12 mouse cellular contexts compared by ENCODE assay signal in genomic region chr7:139295653-139296052, GRCm38 (mm10). TPM values are rescaled to one million over a fixed set of nuclear protein-coding genes. Genes with fewer than 3 reads are reported as not detected.
DNase-seq lines count a peak whose midpoint lies in the region; ATAC-seq and TF ChIP-seq lines count a peak whose summit lies in the region.
"Had no signal": no experiment of that assay in that cellular context is flagged by ENCODE, and none has a peak within 500 bp of the region (broad histone marks: within the 10 kb centered on the region; RNA-seq: fewer than 3 reads in every experiment).

No protein-coding gene starts in this region.

- no peaks in the 10 kb centered on the region for H3K9me3 ChIP-seq in lung, postnatal 0 days (ENCODE audit: low read length)
- H3K9me3 ChIP-seq: forebrain, embryonic 12.5 days; neural tube, embryonic 12.5 days had no signal

- intact Hi-C loops in heart, postnatal 10 days (cut with DNase I), result loop anchor here (5.0 kb wide), 1 partner anchor 173 kb away; no protein-coding TSS in a partner anchor

- no peaks in the 10 kb centered on the region for H3K27me3 ChIP-seq in lung, postnatal 0 days (replicated peaks; ENCODE audit: insufficient read depth, low read length)
- no peaks in the 10 kb centered on the region for H3K27me3 ChIP-seq in splenic B cell, adult 2 months (ENCODE audit: control insufficient read depth, insufficient read depth, low read length, poor library complexity, severe bottlenecking)
- H3K27me3 ChIP-seq: neural tube, embryonic 12.5 days had no signal

- peak; percentile 23 for DNase-seq in lung, postnatal 0 days (ENCODE audit: low spot score)
- DNase-seq in lung, postnatal 25 days (ENCODE audit: low spot score), result no peak
- DNase-seq in NIH3T3 (ENCODE audit: low read depth), result peak; percentile 51
- DNase-seq in induced T-regulatory cell, adult 2 months (ENCODE audit: low read depth), result peak; percentile 51
- DNase-seq in splenic B cell, adult 2 months (ENCODE audit: low read depth, low spot score), result peak; percentile 19
- no peak for DNase-seq in heart, postnatal 10 days
- no peak for DNase-seq in cerebellum, adult 11 months
- DNase-seq: cerebellum, postnatal 25 days; kidney, adult 8-10 months; left cerebral cortex, postnatal 4 days had no signal

- H3K4me2 ChIP-seq in lung, postnatal 0 days (replicated peaks; ENCODE audit: low read depth, low read length), result no peak overlapping the region
- H3K4me2 ChIP-seq: forebrain, embryonic 12.5 days; neural tube, embryonic 12.5 days had no signal

- no peak for TF ChIP-seq EP300 in lung, postnatal 0 days (IDR thresholded peaks at IDR 0.05)

- H3K9ac ChIP-seq in lung, postnatal 0 days (replicated peaks; ENCODE audit: low read depth), result no peak overlapping the region
- H3K9ac ChIP-seq: forebrain, embryonic 12.5 days; neural tube, embryonic 12.5 days had no signal

- ATAC-seq in lung, postnatal 0 days, result peak; percentile 12; the same call in 1 of the 2 replicates

- TF ChIP-seq CTCF in lung, postnatal 0 days (IDR thresholded peaks at IDR 0.05), result no peak

- H3K27ac ChIP-seq in lung, postnatal 0 days (ENCODE audit: low read length), result no peak overlapping the region
- H3K27ac ChIP-seq: forebrain, embryonic 12.5 days; neural tube, embryonic 12.5 days had no signal

- no peaks in the 10 kb centered on the region for H3K36me3 ChIP-seq in lung, postnatal 0 days (ENCODE audit: insufficient read depth, low read length)
- no peaks in the 10 kb centered on the region for H3K36me3 ChIP-seq in splenic B cell, adult 2 months (ENCODE audit: control insufficient read depth, insufficient read depth, low read length, poor library complexity, severe bottlenecking)
- H3K36me3 ChIP-seq: forebrain, embryonic 12.5 days; neural tube, embryonic 12.5 days had no signal

- no peak overlapping the region for H3K4me3 ChIP-seq in lung, postnatal 0 days (ENCODE audit: low read depth, low read length)
- H3K4me3 ChIP-seq: forebrain, embryonic 12.5 days; neural tube, embryonic 12.5 days had no signal

- peaks cover 6% of the 10 kb centered on the region; the same call in 1 of the 2 replicates for H3K4me1 ChIP-seq in lung, postnatal 0 days (ENCODE audit: insufficient read depth, low read depth, low read length)

- WGBS in lung, postnatal 0 days, result 73% methylated on average over 1 of the region's 1 CpGs

RNA-seq across cellular contexts. Expression of gene Pwwp2b, which starts 47.4 kb away (rescaled TPM):
- polyA plus RNA-seq in lung, postnatal 0 days (2015; fragmentation: Nextera tagmentation; extraction: Ambion mirVana), result 23.6 and 27.5 TPM in 2 replicates
- 1 to 10 TPM; 8.1 to 9.8 TPM for total RNA-seq in heart, postnatal 10 days (2021)

Comparison
In these comparisons a context has a peak if more than half of its experiments do, and no peak if none do; other contexts are left out.
1. DNase-seq: peak in lung, postnatal 0 days (single experiment), NIH3T3 (single experiment), induced T-regulatory cell, adult 2 months (single experiment) and splenic B cell, adult 2 months (single experiment); none in lung, postnatal 25 days (single experiment), heart, postnatal 10 days (0 of 2) and cerebellum, adult 11 months (single experiment).